In the genomic region with DNA sequence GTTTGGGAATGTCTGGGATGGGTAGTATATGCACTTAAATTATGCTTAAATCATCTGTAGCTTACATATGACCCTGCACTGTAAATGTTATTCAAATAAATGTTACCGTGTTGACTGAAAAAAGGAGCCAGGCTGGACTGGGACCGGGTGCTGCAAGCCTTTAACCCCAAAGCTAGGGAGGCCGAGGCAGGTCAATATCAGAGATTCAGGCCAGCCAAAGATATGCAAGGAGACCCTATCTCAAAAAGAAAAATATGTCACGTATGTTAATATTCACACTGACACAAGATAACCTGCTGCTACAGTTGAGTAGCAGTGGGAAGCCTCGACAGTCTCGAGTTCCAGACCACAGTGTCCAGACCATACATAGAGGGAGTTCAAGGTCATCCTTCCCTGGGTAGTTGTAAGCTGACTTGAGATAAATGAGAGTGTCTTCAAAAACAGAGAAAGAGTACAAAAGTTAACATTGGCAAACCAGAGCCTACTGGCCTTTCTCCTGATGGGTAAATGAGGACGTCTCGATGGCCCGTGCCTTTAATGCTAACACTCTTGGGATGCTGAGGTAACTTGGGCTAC, we compare ENCODE assay signal across 8 mouse cellular contexts. TPM values are rescaled to one million over a fixed set of nuclear protein-coding genes. Genes with fewer than 3 reads are reported as not detected.
DNase-seq lines count a peak whose midpoint lies in the region; ATAC-seq and TF ChIP-seq lines count a peak whose summit lies in the region.

No protein-coding gene starts in this region.

- H3ac ChIP-seq in myocyte (ENCODE audit: control insufficient read depth, insufficient read length), result no peak overlapping the region

- H3K4me3 ChIP-seq in layer of hippocampus, adult 2 months, result peak overlapping the region; percentile 82; the same call in 1 of the 2 replicates
- H3K4me3 ChIP-seq in embryonic facial prominence, embryonic 13.5 days, result peak overlapping the region; percentile 79
- peak overlapping the region; percentile 64; the same call in 1 of the 2 replicates for H3K4me3 ChIP-seq in intestine, embryonic 15.5 days (replicated peaks)
- H3K4me3 ChIP-seq in myocyte, result peak overlapping the region; percentile 99

- peak overlapping the region; percentile 98; the same call in 1 of the 2 replicates for H3K27ac ChIP-seq in layer of hippocampus, adult 2 months
- H3K27ac ChIP-seq in embryonic facial prominence, embryonic 13.5 days, result no peak overlapping the region
- 0 out of 2 replicates have a peak overlapping the region, but pooled peaks have one; percentile 17 for H3K27ac ChIP-seq in intestine, embryonic 15.5 days

- TF ChIP-seq CTCF in layer of hippocampus, adult 2 months (conservative IDR thresholded peaks at IDR 0.05), result no peak

- peak overlapping the region; percentile 90; the same call in 1 of the 2 replicates for H3K9ac ChIP-seq in embryonic facial prominence, embryonic 13.5 days
- peak overlapping the region; percentile 30; the same call in 1 of the 2 replicates for H3K9ac ChIP-seq in intestine, embryonic 15.5 days

- peaks cover 13% of the 10 kb centered on the region for H3K36me3 ChIP-seq in embryonic facial prominence, embryonic 13.5 days
- peaks cover under 1% of the 10 kb centered on the region; the same call in 1 of the 2 replicates for H3K36me3 ChIP-seq in intestine, embryonic 15.5 days
- H3K36me3 ChIP-seq in myocyte (ENCODE audit: control insufficient read depth, insufficient read depth), result no peaks in the 10 kb centered on the region

- ATAC-seq in embryonic facial prominence, embryonic 13.5 days (ENCODE audit: insufficient number of reproducible peaks, insufficient read depth, low FRiP score, low TSS enrichment, low read depth), result no peak
- no peak for ATAC-seq in intestine, embryonic 15.5 days

- H3K9me3 ChIP-seq in embryonic facial prominence, embryonic 13.5 days, result no peaks in the 10 kb centered on the region
- H3K9me3 ChIP-seq in intestine, embryonic 15.5 days, result no peaks in the 10 kb centered on the region

- H3K4me1 ChIP-seq in embryonic facial prominence, embryonic 13.5 days, result peaks cover 25% of the 10 kb centered on the region
- H3K4me1 ChIP-seq in intestine, embryonic 15.5 days (replicated peaks), result peaks cover 24% of the 10 kb centered on the region

- no peaks in the 10 kb centered on the region for H3K27me3 ChIP-seq in embryonic facial prominence, embryonic 13.5 days
- no peaks in the 10 kb centered on the region for H3K27me3 ChIP-seq in intestine, embryonic 15.5 days (replicated peaks)
- no peaks in the 10 kb centered on the region for H3K27me3 ChIP-seq in myocyte (ENCODE audit: control insufficient read depth, insufficient read depth, insufficient read length)

- WGBS in embryonic facial prominence, embryonic 13.5 days, result 63% methylated on average over 9 of the region's 9 CpGs
- 60% methylated on average over 9 of the region's 9 CpGs for WGBS in intestine, embryonic 15.5 days

- DNase-seq in layer of hippocampus, adult 2 months (ENCODE audit: low spot score in 2 of 2), result no peak
- DNase-seq in layer of hippocampus, postnatal 14 days (ENCODE audit: low spot score in 2 of 2), result no peak
- no peak for DNase-seq in gastrocnemius, adult 18-20 months (ENCODE audit: low spot score)
- no peak for DNase-seq in layer of hippocampus, postnatal 10 days (ENCODE audit: low spot score in 2 of 2)
- DNase-seq in spleen, postnatal 14 days (ENCODE audit: low spot score in 2 of 2), result no peak

- H3K79me2 ChIP-seq in myocyte (ENCODE audit: control insufficient read depth, insufficient read depth), result peaks cover 75% of the 10 kb centered on the region

- TF ChIP-seq POLR2A in myocyte (IDR thresholded peaks at IDR 0.05; ENCODE audit: insufficient read length, low read depth), result no peak

- H3K4me2 ChIP-seq in embryonic facial prominence, embryonic 13.5 days, result peak overlapping the region; percentile 87
- peak overlapping the region; percentile 83 for H3K4me2 ChIP-seq in intestine, embryonic 15.5 days (replicated peaks)
- peak overlapping the region; percentile 94 for H3K4me2 ChIP-seq in myocyte (ENCODE audit: low read depth)

TF ChIP-seq in myocyte, 11 proteins besides CTCF, POLR2A, EP300 and RAD21:
- TF ChIP-seq REST (IDR thresholded peaks at IDR 0.05; ENCODE audit: insufficient read depth, insufficient read length) (no peak), CEBPB (IDR thresholded peaks at IDR 0.05; ENCODE audit: insufficient read depth, poor library complexity, severe bottlenecking) (no peak), E2F4 (IDR thresholded peaks at IDR 0.05; ENCODE audit: insufficient read depth) (no peak), TCF3 (IDR thresholded peaks at IDR 0.05; ENCODE audit: insufficient read length, low read depth) (no peak), TCF12 (IDR thresholded peaks at IDR 0.05; ENCODE audit: insufficient read depth, poor library complexity, severe bottlenecking) (no peak), POLR2AphosphoS2 (IDR thresholded peaks at IDR 0.05; ENCODE audit: insufficient read length, low read depth) (no peak)

RNA-seq across cellular contexts. Expression of gene Trp53, which starts 2.2 kb away (rescaled TPM):
- 10 to 100 TPM; 28.5 to 32.3 TPM for total RNA-seq in layer of hippocampus, adult 2 months (2021)
- total RNA-seq in layer of hippocampus, postnatal 14 days (2021), result 10 to 100 TPM; 27.3 to 29.6 TPM
- 160 and 186 TPM in 2 replicates for polyA plus RNA-seq in embryonic facial prominence, embryonic 13.5 days (2015; fragmentation: Nextera tagmentation; extraction: Ambion mirVana)
- polyA plus RNA-seq in intestine, embryonic 15.5 days (2015; fragmentation: Nextera tagmentation; extraction: Ambion mirVana), result 140 and 143 TPM in 2 replicates
- 119 TPM for polyA plus RNA-seq in myocyte (2012; fragmentation: generic; extraction: Trizol)
- 10 to 100 TPM; 12.9 to 15.3 TPM for total RNA-seq in gastrocnemius, adult 18-20 months (2021)
- 10 to 100 TPM; 31.4 to 31.8 TPM for total RNA-seq in layer of hippocampus, postnatal 10 days (2021)

RNA-seq across cellular contexts. Expression of gene Wrap53, which starts 2.3 kb away (rescaled TPM):
- total RNA-seq in layer of hippocampus, adult 2 months (2021), result 10 to 100 TPM; 12.0 to 14.3 TPM
- total RNA-seq in layer of hippocampus, postnatal 14 days (2021), result 1 to 10 TPM; 8.6 to 9.5 TPM
- polyA plus RNA-seq in embryonic facial prominence, embryonic 13.5 days (2015; fragmentation: Nextera tagmentation; extraction: Ambion mirVana), result 26.9 TPM in 2 replicates
- 25.1 and 25.6 TPM in 2 replicates for polyA plus RNA-seq in intestine, embryonic 15.5 days (2015; fragmentation: Nextera tagmentation; extraction: Ambion mirVana)
- polyA plus RNA-seq in myocyte (2012; fragmentation: generic; extraction: Trizol), result 9.1 TPM
- total RNA-seq in gastrocnemius, adult 18-20 months (2021), result 1 to 10 TPM; 3.2 to 3.3 TPM
- total RNA-seq in layer of hippocampus, postnatal 10 days (2021), result 10 to 100 TPM in 1 of 2 experiments, 1 to 10 TPM in 1; 7.7 to 10.6 TPM

RNA-seq across cellular contexts. Expression of gene Efnb3, which starts 22.3 kb away (rescaled TPM):
- 100 to 1,000 TPM; 113 to 116 TPM for total RNA-seq in layer of hippocampus, adult 2 months (2021)
- 100 to 1,000 TPM; 144 to 156 TPM for total RNA-seq in layer of hippocampus, postnatal 14 days (2021)
- polyA plus RNA-seq in embryonic facial prominence, embryonic 13.5 days (2015; fragmentation: Nextera tagmentation; extraction: Ambion mirVana), result 43.4 and 46.3 TPM in 2 replicates
- 9.8 and 10.2 TPM in 2 replicates for polyA plus RNA-seq in intestine, embryonic 15.5 days (2015; fragmentation: Nextera tagmentation; extraction: Ambion mirVana)
- 0.36 TPM for polyA plus RNA-seq in myocyte (2012; fragmentation: generic; extraction: Trizol)
- total RNA-seq in gastrocnemius, adult 18-20 months (2021), result under 1 TPM; 0.37 to 0.74 TPM
- total RNA-seq in layer of hippocampus, postnatal 10 days (2021), result 100 to 1,000 TPM; 203 to 217 TPM

RNA-seq across cellular contexts. Expression of gene Atp1b2, which starts 23.4 kb away (rescaled TPM):
- total RNA-seq in layer of hippocampus, adult 2 months (2021), result 100 to 1,000 TPM; 391 to 411 TPM
- total RNA-seq in layer of hippocampus, postnatal 14 days (2021), result 100 to 1,000 TPM; 513 to 551 TPM
- 7.9 and 8.3 TPM in 2 replicates for polyA plus RNA-seq in embryonic facial prominence, embryonic 13.5 days (2015; fragmentation: Nextera tagmentation; extraction: Ambion mirVana)
- 5.8 and 6.8 TPM in 2 replicates for polyA plus RNA-seq in intestine, embryonic 15.5 days (2015; fragmentation: Nextera tagmentation; extraction: Ambion mirVana)
- polyA plus RNA-seq in myocyte (2012; fragmentation: generic; extraction: Trizol), result 6.6 TPM
- total RNA-seq in gastrocnemius, adult 18-20 months (2021), result 100 to 1,000 TPM; 347 to 393 TPM
- 100 to 1,000 TPM; 456 to 463 TPM for total RNA-seq in layer of hippocampus, postnatal 10 days (2021)

RNA-seq across cellular contexts. Expression of gene Dnah2, which starts 33.4 kb away (rescaled TPM):
- 1 to 10 TPM; 4.6 to 5.2 TPM for total RNA-seq in layer of hippocampus, adult 2 months (2021)
- 1 to 10 TPM; 5.8 to 6.3 TPM for total RNA-seq in layer of hippocampus, postnatal 14 days (2021)
- 4.2 and 4.4 TPM in 2 replicates for polyA plus RNA-seq in embryonic facial prominence, embryonic 13.5 days (2015; fragmentation: Nextera tagmentation; extraction: Ambion mirVana)
- 0.77 and 0.87 TPM in 2 replicates for polyA plus RNA-seq in intestine, embryonic 15.5 days (2015; fragmentation: Nextera tagmentation; extraction: Ambion mirVana)
- polyA plus RNA-seq in myocyte (2012; fragmentation: generic; extraction: Trizol), result 0.24 TPM
- total RNA-seq in gastrocnemius, adult 18-20 months (2021), result under 1 TPM; 0.14 to 0.83 TPM
- total RNA-seq in layer of hippocampus, postnatal 10 days (2021), result 1 to 10 TPM; 8.0 to 8.6 TPM

Comparison
In these comparisons a context has a peak if more than half of its experiments do, and no peak if none do; other contexts are left out.
1. RNA of gene Efnb3, which starts 22.3 kb away (total RNA-seq): 203 to 217 TPM in layer of hippocampus, postnatal 10 days, 144 to 156 TPM in layer of hippocampus, postnatal 14 days and 113 to 116 TPM in layer of hippocampus, adult 2 months; 0.37 to 0.74 TPM in gastrocnemius, adult 18-20 months; every median in the first group is over 10 times any median in the second.
2. Peak in every context shown above with its lines, with median percentiles within 50 percentile points of each other: H3K4me3 ChIP-seq and H3K4me2 ChIP-seq.